Mouse (Mus musculus) liver, embryonic 15.5 days (tissue): ENCODE results near the gene Olfr531. TPM values are rescaled to one million over a fixed set of nuclear protein-coding genes. Genes with fewer than 3 reads are reported as not detected.

ENCODE experiments used
- ATAC-seq: fragments of 200-750 bp; cut with Nextera tagmentation; 2 replicates; pipeline ENCODE4 v1.8.0; 2017; ENCODE audit warnings: moderate number of reproducible peaks, mild to moderate bottlenecking, moderate library complexity; ENCODE audit not compliant: insufficient read depth
- H3K27ac ChIP-seq: fragments of 300-500 bp; sonication (generic); replicated peaks from 2 replicates; pipeline ENCODE4 v1.5.1; 2015; ENCODE audit warnings: mild to moderate bottlenecking, inconsistent platforms
- H3K27me3 ChIP-seq: fragments of 300-500 bp; sonication (generic); 2 replicates; pipeline ENCODE4 v1.6.1; 2015; ENCODE audit warnings: mild to moderate bottlenecking, inconsistent platforms
- H3K36me3 ChIP-seq: fragments of 300-500 bp; sonication (generic); replicated peaks from 2 replicates; pipeline ENCODE4 v1.6.1; 2015; ENCODE audit warnings: moderate library complexity, mild to moderate bottlenecking, inconsistent platforms
- H3K4me1 ChIP-seq: fragments of 300-500 bp; sonication (generic); replicated peaks from 2 replicates; pipeline ENCODE4 v1.6.1; 2015; ENCODE audit warnings: inconsistent platforms
- H3K4me2 ChIP-seq: fragments of 300-500 bp; sonication (generic); 2 replicates; pipeline ENCODE4 v1.6.1; 2015; ENCODE audit warnings: moderate library complexity, mild to moderate bottlenecking, inconsistent platforms
- H3K4me3 ChIP-seq: fragments of 300-500 bp; sonication (generic); replicated peaks from 2 replicates; pipeline ENCODE4 v1.5.1; 2015; ENCODE audit warnings: mild to moderate bottlenecking, inconsistent platforms
- H3K9ac ChIP-seq: fragments of 300-500 bp; sonication (generic); 2 replicates; pipeline ENCODE4 v1.6.1; 2015; ENCODE audit warnings: moderate library complexity, mild to moderate bottlenecking, inconsistent platforms
- H3K9me3 ChIP-seq: fragments of 300-500 bp; sonication (generic); replicated peaks from 2 replicates; pipeline ENCODE4 v1.6.1; 2016; ENCODE audit warnings: inconsistent platforms
- WGBS: fragments of 180-500 bp; shearing (Covaris S2); methylation state at CpG from one replicate; pipeline ENCODE4 v1.1.7; 2015; ENCODE audit warnings: mixed read lengths; ENCODE audit not compliant: insufficient replicate concordance; 5-methylcytosine and 5-hydroxymethylcytosine counted together
- polyA plus RNA-seq: library from polyadenylated mRNA; unstranded; fragments of >200 nt; fragmentation: Nextera tagmentation; extraction: Ambion mirVana; gene quantifications from 2 replicates; pipeline ENCODE4 v1.2.1, GENCODE M21; 2015

Gene Olfr531
- not detected in 2 replicates for polyA plus RNA-seq

DNA sequence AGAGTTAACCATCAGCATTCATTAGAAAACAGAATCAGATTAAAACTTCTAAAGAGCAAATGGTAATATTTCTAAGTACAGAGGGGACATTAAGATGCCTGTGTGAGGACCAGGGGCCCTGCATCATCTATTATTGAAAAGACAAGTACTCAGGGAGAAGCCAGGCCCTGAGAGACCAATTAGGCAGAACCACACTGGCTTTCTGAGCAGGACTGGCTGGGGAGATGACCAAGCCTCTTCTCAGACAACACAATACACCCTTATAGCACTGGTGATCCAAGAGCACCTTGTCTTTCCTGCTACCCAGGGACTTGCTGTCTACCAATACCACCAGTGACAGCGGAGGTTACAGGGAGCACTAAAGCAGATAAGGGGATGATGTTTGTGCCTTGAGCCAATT lies at the start of gene Olfr531:
Gene Olfr531 (minus strand): TSS at position 101 of the 400 bp plus-strand sequence.
- no peak within 1 kb of the TSS for H3K4me2 ChIP-seq
- H3K4me1 ChIP-seq, result no peaks in the 10 kb centered on the region
- no peaks in the 10 kb centered on the region for H3K27me3 ChIP-seq
- no peak within 1 kb of the TSS for H3K9ac ChIP-seq
- no peak for ATAC-seq
- WGBS, result 68% methylated on average over 1 of the region's 1 CpGs
- H3K4me3 ChIP-seq, result no peak within 1 kb of the TSS
- H3K9me3 ChIP-seq, result no peaks in the 10 kb centered on the region
- no peaks in the 10 kb centered on the region for H3K36me3 ChIP-seq
- no peak within 1 kb of the TSS for H3K27ac ChIP-seq

- no peaks in the 10 kb centered on the region for H3K4me1 ChIP-seq
- H3K27ac ChIP-seq, result no peak overlapping the region
- H3K27me3 ChIP-seq, result no peaks in the 10 kb centered on the region
- H3K4me3 ChIP-seq, result no peak overlapping the region
- H3K9ac ChIP-seq, result no peak overlapping the region
- no peaks in the 10 kb centered on the region for H3K36me3 ChIP-seq
- no peaks in the 10 kb centered on the region for H3K9me3 ChIP-seq
- no peak overlapping the region for H3K4me2 ChIP-seq
- WGBS, result 56% methylated on average over 1 of the region's 1 CpGs
- ATAC-seq, result no peak
These were observed 40.4 kb upstream of the Olfr531 start for GRCm38 (mm10) chr7:140443141-140443540.

DNA sequence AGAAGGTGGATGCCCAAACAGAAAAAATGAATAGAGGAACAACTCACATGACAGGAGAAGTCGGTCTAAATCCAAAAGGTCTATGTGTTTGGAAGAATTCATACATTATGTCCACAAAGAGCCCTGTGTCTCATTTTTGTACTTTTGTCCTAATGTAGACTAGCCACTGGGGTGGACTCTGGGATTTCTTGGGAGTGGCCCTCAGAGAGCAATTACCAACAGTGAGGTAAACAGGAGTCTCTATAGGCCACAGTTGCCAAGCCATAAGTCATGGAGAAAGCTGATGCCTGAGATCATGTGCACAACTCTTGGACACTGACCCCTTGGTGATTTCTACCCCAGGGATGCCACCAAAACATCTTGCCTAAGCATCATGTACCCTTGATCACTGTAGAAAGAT lies 18.8 kb upstream of the Olfr531 start, which contains the start of gene Olfr532:
Gene Olfr532 (minus strand): TSS at position 101 of the 400 bp plus-strand sequence.
- H3K4me2 ChIP-seq, result no peak within 1 kb of the TSS
- no peaks in the 10 kb centered on the region for H3K9me3 ChIP-seq
- no peak within 1 kb of the TSS for H3K9ac ChIP-seq
- H3K27ac ChIP-seq, result no peak within 1 kb of the TSS
- WGBS, result 56% methylated on average over 1 of the region's 1 CpGs
- no peaks in the 10 kb centered on the region for H3K36me3 ChIP-seq
- H3K4me3 ChIP-seq, result no peak within 1 kb of the TSS
- no peaks in the 10 kb centered on the region for H3K27me3 ChIP-seq
- ATAC-seq, result no peak
- H3K4me1 ChIP-seq, result no peaks in the 10 kb centered on the region

DNA sequence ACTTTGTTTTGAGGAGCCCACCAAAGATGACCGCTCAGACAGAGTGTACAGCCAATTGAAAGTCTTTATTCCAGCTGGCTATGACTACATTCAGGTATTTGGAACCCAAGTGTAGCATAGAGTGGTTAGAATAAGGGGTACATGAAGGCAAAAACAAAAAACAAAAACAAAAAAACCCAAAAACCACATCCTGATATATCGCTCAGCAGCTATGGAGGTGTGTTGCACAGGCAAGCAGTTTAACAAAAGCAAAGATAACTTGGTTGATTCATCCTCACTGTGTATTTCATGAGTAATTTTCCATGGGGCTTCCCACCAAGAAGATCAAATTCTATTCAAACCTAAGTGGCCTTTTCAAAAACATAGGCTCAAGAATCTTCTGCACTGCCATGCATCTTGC lies 25.8 kb downstream of the Olfr531 start:
- Histone ChIP-seq H3K4me1 (no peaks in the 10 kb centered on the region), H3K9me3 (no peaks in the 10 kb centered on the region), H3K4me3 (no peak overlapping the region), H3K27me3 (no peaks in the 10 kb centered on the region), H3K9ac (no peak overlapping the region), H3K36me3 (no peaks in the 10 kb centered on the region), H3K4me2 (no peak overlapping the region), H3K27ac (no peak overlapping the region)
- no peak for ATAC-seq
- WGBS, result 78% methylated on average over 2 of the region's 2 CpGs

GRCm38 (mm10) chr7:140376231-140376630 lies 26.5 kb downstream of the Olfr531 start, which contains the start of gene Olfr530:
Gene Olfr530 (minus strand): TSS chr7:140376331.
- Histone ChIP-seq H3K9ac (no peak within 1 kb of the TSS), H3K27ac (no peak within 1 kb of the TSS), H3K4me2 (no peak within 1 kb of the TSS), H3K9me3 (no peaks in the 10 kb centered on the region), H3K27me3 (no peaks in the 10 kb centered on the region), H3K4me1 (no peaks in the 10 kb centered on the region), H3K36me3 (no peaks in the 10 kb centered on the region), H3K4me3 (no peak within 1 kb of the TSS)
- ATAC-seq, result no peak
- 30% methylated on average over 1 of the region's 1 CpGs for WGBS

DNA sequence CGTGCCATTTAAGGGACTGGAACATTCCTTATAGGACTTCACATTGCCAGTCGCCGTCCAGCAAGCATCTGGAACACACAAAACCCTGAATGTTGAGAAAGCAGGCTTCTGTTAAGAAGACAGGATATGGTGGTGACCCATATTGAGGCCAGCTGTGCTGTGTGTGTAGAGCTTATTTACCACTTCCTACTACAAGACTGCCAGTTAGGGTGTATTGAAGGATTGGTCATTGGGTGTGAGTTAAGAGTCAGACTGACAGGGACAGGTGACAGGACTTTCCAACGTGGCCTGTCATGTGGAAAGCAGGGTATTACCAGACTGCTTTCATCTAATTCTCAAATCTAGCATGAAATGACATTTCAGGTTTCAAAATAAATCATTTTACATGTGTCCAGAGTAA lies 28.4 kb downstream of the Olfr531 start:
- no peaks in the 10 kb centered on the region for H3K4me1 ChIP-seq
- no peaks in the 10 kb centered on the region for H3K9me3 ChIP-seq
- no peak overlapping the region for H3K4me3 ChIP-seq
- no peaks in the 10 kb centered on the region for H3K27me3 ChIP-seq
- no peak for ATAC-seq
- no peak overlapping the region for H3K9ac ChIP-seq
- WGBS, result 35% methylated on average over 4 of the region's 4 CpGs
- H3K27ac ChIP-seq, result no peak overlapping the region
- no peaks in the 10 kb centered on the region for H3K36me3 ChIP-seq
- no peak overlapping the region for H3K4me2 ChIP-seq

DNA sequence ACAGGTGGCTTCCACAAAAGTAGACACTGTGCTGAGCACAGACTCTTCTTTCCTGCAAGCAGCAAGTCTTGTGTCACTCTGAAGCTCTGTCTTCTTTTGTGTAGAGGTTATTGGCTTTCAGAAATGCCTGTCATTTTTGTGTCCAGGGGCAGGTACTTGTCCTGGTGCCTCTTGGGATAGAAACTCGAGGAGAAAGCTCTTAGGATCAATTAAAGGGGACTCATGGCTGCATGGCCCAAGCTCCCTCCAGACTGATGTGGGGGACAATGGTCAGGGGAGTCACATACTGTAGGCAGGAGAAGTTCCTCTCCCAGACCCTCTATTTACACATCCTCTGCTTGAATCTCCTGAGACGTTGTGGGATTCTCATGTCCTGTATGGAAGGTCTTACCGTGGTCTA lies 41.1 kb downstream of the Olfr531 start, which contains the start of gene Olfr60:
Gene Olfr60 (minus strand): TSS at position 101 of the 400 bp plus-strand sequence.
- H3K36me3 ChIP-seq, result no peaks in the 10 kb centered on the region

More for the DNA sequence above, 41.1 kb downstream of the Olfr531 start, which contains the start of gene Olfr60:
- Histone ChIP-seq H3K4me3 (no peak within 1 kb of the TSS), H3K27ac (no peak within 1 kb of the TSS), H3K27me3 (no peaks in the 10 kb centered on the region), H3K4me1 (no peaks in the 10 kb centered on the region), H3K4me2 (no peak within 1 kb of the TSS), H3K9me3 (no peaks in the 10 kb centered on the region), H3K9ac (no peak within 1 kb of the TSS)
- 33% methylated on average over 3 of the region's 3 CpGs for WGBS
- ATAC-seq, result no peak

Other genes with a start within 250 kb of the Olfr531 start
- gene Sprn, start 248.0 kb downstream of the Olfr531 start, polyA plus RNA-seq, result 0.08 TPM in 1 of 2 replicates, not detected in the other
- not detected in 2 replicates for gene Olfr522, start 238.2 kb downstream of the Olfr531 start, polyA plus RNA-seq
- gene Olfr523, start 229.7 kb downstream of the Olfr531 start, polyA plus RNA-seq, result not detected in 2 replicates
- not detected in 2 replicates for gene Olfr524, start 197.0 kb downstream of the Olfr531 start, polyA plus RNA-seq
- 0.05 TPM in 1 of 2 replicates, not detected in the other for gene Cd163l1, start 184.7 kb downstream of the Olfr531 start, polyA plus RNA-seq
- gene 5830411N06Rik, start 155.6 kb downstream of the Olfr531 start, polyA plus RNA-seq, result not detected in 2 replicates
- not detected in 2 replicates for gene Olfr525, start 82.1 kb downstream of the Olfr531 start, polyA plus RNA-seq
- gene Olfr527, start 68.9 kb downstream of the Olfr531 start, polyA plus RNA-seq, result not detected in 2 replicates
- not detected in 2 replicates for gene Olfr60, start 41.2 kb downstream of the Olfr531 start, polyA plus RNA-seq
- gene Olfr530, start 26.6 kb downstream of the Olfr531 start, polyA plus RNA-seq, result not detected in 2 replicates
- gene Olfr532, start 18.7 kb upstream of the Olfr531 start, polyA plus RNA-seq, result not detected in 2 replicates
- gene Olfr533, start 60.5 kb upstream of the Olfr531 start, polyA plus RNA-seq, result not detected in 2 replicates
- gene Olfr535, start 81.3 kb upstream of the Olfr531 start, polyA plus RNA-seq, result not detected in 2 replicates
- not detected in 2 replicates for gene Olfr536, start 104.5 kb upstream of the Olfr531 start, polyA plus RNA-seq
- not detected in 2 replicates for gene Olfr538, start 165.0 kb upstream of the Olfr531 start, polyA plus RNA-seq
- gene Olfr46, start 198.4 kb upstream of the Olfr531 start, polyA plus RNA-seq, result not detected in 2 replicates
- not detected in 2 replicates for gene Olfr61, start 226.1 kb upstream of the Olfr531 start, polyA plus RNA-seq
- not detected in 2 replicates for gene Olfr53, start 243.5 kb upstream of the Olfr531 start, polyA plus RNA-seq